Mouse (Mus musculus): Measurements from ENCODE around the gene 9430007A20Rik. TPM values are rescaled to one million over a fixed set of nuclear protein-coding genes. Genes with fewer than 3 reads are reported as not detected.

The 9430007A20Rik gene
- not detected for polyA plus RNA-seq (2014; fragmentation: Illumina TruSeq; extraction: RNeasy Lipid Tissue Mini Kit (QIAGEN cat#74804); ENCODE audit: low read depth, low replicate concordance)

DNA sequence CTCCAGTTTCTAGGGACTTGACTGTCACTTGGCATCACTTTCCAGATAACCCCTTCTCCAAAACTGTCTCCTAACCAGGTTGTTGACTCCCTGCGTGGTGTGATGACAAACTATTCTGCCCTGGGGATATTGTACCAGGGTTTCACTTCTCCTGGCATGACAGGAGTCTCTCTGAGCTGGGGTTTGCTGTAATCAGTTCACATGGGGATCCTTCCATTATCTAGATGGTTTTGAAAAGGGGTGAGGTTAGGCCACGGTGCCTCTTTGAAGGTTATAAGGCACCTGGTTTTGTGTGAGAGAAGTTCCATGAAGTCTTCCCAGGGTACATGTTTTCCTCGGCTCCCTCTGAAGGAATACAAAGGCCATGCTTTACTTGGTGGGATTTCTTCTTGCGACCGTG lies at the start of gene 9430007A20Rik:
9430007A20Rik (plus strand) TSS at position 301 of the 400 bp plus-strand sequence.

GRCm38 (mm10) chr4:144565034-144565433 lies 45.4 kb downstream of the 9430007A20Rik start, which contains the start of gene Gm13124:
TSS of gene Gm13124 (minus strand) at chr4:144565134.

Other genes starting within 250 kb of the 9430007A20Rik start
- gene Pramel5, start 239.3 kb upstream of the 9430007A20Rik start, polyA plus RNA-seq (2014; fragmentation: Illumina TruSeq; extraction: RNeasy Lipid Tissue Mini Kit (QIAGEN cat#74804); ENCODE audit: low read depth, low replicate concordance) = not detected
- gene Gm13128, start 189.6 kb upstream of the 9430007A20Rik start, polyA plus RNA-seq (2014; fragmentation: Illumina TruSeq; extraction: RNeasy Lipid Tissue Mini Kit (QIAGEN cat#74804); ENCODE audit: low read depth, low replicate concordance) = not detected
- gene Gm13119, start 161.9 kb upstream of the 9430007A20Rik start, polyA plus RNA-seq (2014; fragmentation: Illumina TruSeq; extraction: RNeasy Lipid Tissue Mini Kit (QIAGEN cat#74804); ENCODE audit: low read depth, low replicate concordance) = not detected
- not detected for gene Pramef20, start 141.9 kb upstream of the 9430007A20Rik start, polyA plus RNA-seq (2014; fragmentation: Illumina TruSeq; extraction: RNeasy Lipid Tissue Mini Kit (QIAGEN cat#74804); ENCODE audit: low read depth, low replicate concordance)
- not detected for gene Pramef12, start 111.4 kb upstream of the 9430007A20Rik start, polyA plus RNA-seq (2014; fragmentation: Illumina TruSeq; extraction: RNeasy Lipid Tissue Mini Kit (QIAGEN cat#74804); ENCODE audit: low read depth, low replicate concordance)
- gene 1700012P22Rik, start 81.0 kb upstream of the 9430007A20Rik start, polyA plus RNA-seq (2014; fragmentation: Illumina TruSeq; extraction: RNeasy Lipid Tissue Mini Kit (QIAGEN cat#74804); ENCODE audit: low read depth, low replicate concordance) = not detected
- gene Gm9944, start 66.5 kb upstream of the 9430007A20Rik start, polyA plus RNA-seq (2014; fragmentation: Illumina TruSeq; extraction: RNeasy Lipid Tissue Mini Kit (QIAGEN cat#74804); ENCODE audit: low read depth, low replicate concordance) = not detected
- gene Aadacl3, start 56.1 kb upstream of the 9430007A20Rik start, polyA plus RNA-seq (2014; fragmentation: Illumina TruSeq; extraction: RNeasy Lipid Tissue Mini Kit (QIAGEN cat#74804); ENCODE audit: low read depth, low replicate concordance) = not detected
- not detected for gene Gm13124, start 45.3 kb downstream of the 9430007A20Rik start, polyA plus RNA-seq (2014; fragmentation: Illumina TruSeq; extraction: RNeasy Lipid Tissue Mini Kit (QIAGEN cat#74804); ENCODE audit: low read depth, low replicate concordance)
- not detected for gene Aadacl4, start 93.9 kb downstream of the 9430007A20Rik start, polyA plus RNA-seq (2014; fragmentation: Illumina TruSeq; extraction: RNeasy Lipid Tissue Mini Kit (QIAGEN cat#74804); ENCODE audit: low read depth, low replicate concordance)
- not detected for gene Gm436, start 166.5 kb downstream of the 9430007A20Rik start, polyA plus RNA-seq (2014; fragmentation: Illumina TruSeq; extraction: RNeasy Lipid Tissue Mini Kit (QIAGEN cat#74804); ENCODE audit: low read depth, low replicate concordance)
- gene Gm13178, start 201.6 kb downstream of the 9430007A20Rik start, polyA plus RNA-seq (2014; fragmentation: Illumina TruSeq; extraction: RNeasy Lipid Tissue Mini Kit (QIAGEN cat#74804); ENCODE audit: low read depth, low replicate concordance) = not detected